Mouse (Mus musculus) forelimb bud, embryonic 11.5 days (tissue): ENCODE data around the gene Erc2.

ENCODE experiments used
- DNase-seq: peaks from one replicate; pipeline ENCODE4 v3.0.0-alpha.2; 2012; ENCODE audit warnings: low read depth, low spot score

The Erc2 gene

GRCm38 (mm10) chr14:28506376-28506831 is 884.2 kb downstream of the Erc2 start:
- peak; percentile 69 for DNase-seq

GRCm38 (mm10) chr14:28507011-28507410 is 884.8 kb downstream of the Erc2 start:
- DNase-seq, result no peak

GRCm38 (mm10) chr14:28507471-28507870 is 885.2 kb downstream of the Erc2 start:
- DNase-seq, result peak; percentile 88

- DNase-seq, result no peak
These were observed 886.3 kb downstream of the Erc2 start for GRCm38 (mm10) chr14:28508288-28509258.

GRCm38 (mm10) chr14:28509441-28510340 is 887.5 kb downstream of the Erc2 start:
- peak; percentile 79 for DNase-seq

GRCm38 (mm10) chr14:28510341-28511028 is 888.3 kb downstream of the Erc2 start:
- peak; percentile 56 for DNase-seq

GRCm38 (mm10) chr14:28511029-28511651 is 888.9 kb downstream of the Erc2 start:
- DNase-seq, result peak; percentile 61

- DNase-seq, result no peak
These were observed 890.8 kb downstream of the Erc2 start for GRCm38 (mm10) chr14:28512805-28513590.

GRCm38 (mm10) chr14:28514171-28514570 is 891.9 kb downstream of the Erc2 start:
- no peak for DNase-seq

GRCm38 (mm10) chr14:28515331-28515730 is 893.1 kb downstream of the Erc2 start:
- no peak for DNase-seq

- no peak for DNase-seq
These were observed 895.7 kb downstream of the Erc2 start for GRCm38 (mm10) chr14:28517631-28518560.

GRCm38 (mm10) chr14:28521106-28521505 is 898.9 kb downstream of the Erc2 start:
- DNase-seq, result no peak

- no peak for DNase-seq
These were observed 900.4 kb downstream of the Erc2 start for GRCm38 (mm10) chr14:28522611-28523010.

- no peak for DNase-seq
These were observed 903.3 kb downstream of the Erc2 start for GRCm38 (mm10) chr14:28525566-28525965.
